Mouse (Mus musculus) large intestine, adult 2 months (tissue): ENCODE measurements around the gene Zfp820. TPM values are rescaled to one million over a fixed set of nuclear protein-coding genes. Genes with fewer than 3 reads are reported as not detected.
"Not testable (repeated sequence)": the region's sequence is repeated elsewhere in the genome, so short reads cannot be mapped to it uniquely, and the experiment has no call there.

Experiments
- DNase-seq: peaks from one replicate; pipeline ENCODE4 v3.0.0-alpha.2; 2012; ENCODE audit warnings: low read depth, low spot score
- WGBS: fragments of 180-500 bp; shearing (Covaris S2); methylation state at CpG from one replicate; pipeline ENCODE4 v1.1.7; 2018; 5-methylcytosine and 5-hydroxymethylcytosine counted together
- polyA plus RNA-seq: library from polyadenylated mRNA; depleted of rRNA; stranded (reverse); fragments of >200 nt; gene quantifications from 2 replicates; pipeline ENCODE4 v1.2.3, GENCODE M21; 2012; rRNA removed

Zfp820 gene
- polyA plus RNA-seq: 0.10 and 0.30 TPM in 2 replicates

DNA sequence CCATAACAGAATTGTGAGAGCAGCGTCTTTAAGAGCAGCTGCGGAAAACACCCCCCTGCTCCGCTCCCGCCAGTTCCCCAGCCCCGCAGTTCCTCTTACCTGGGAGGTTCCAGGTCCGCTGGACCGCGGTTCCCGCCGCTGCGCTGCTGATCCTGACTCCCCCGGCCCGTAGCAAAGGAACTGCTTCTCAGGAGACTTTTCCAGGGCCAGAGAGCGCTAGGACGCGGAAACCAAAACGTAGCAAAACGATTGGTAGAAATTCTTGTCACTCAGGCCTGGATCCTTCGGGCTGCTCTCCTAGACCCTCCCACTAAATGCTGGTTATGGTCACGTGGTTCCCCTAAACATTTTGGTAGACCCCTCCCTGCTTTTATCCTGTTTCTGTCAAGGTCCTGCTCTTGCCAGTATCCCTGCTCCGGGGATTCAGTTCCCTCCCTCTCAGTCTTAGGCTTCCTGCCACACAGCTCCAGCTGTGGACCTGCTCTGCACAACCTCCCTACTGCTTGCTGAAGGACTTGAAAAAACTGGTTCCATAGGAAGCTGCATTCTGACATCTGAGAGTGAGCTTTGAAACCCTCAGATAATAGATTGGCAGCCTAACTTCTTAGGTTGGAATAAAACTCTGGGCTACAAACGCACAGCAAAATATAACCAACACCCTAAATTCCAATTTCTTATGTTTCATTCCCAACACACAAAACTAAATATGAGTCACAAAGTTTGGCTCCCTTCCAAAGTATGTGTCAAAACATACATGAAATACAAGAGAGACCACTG, at the start of gene Zfp820:
Gene Zfp820, minus strand, starts transcription at position 228 of the 777 bp plus-strand sequence.
- peak; percentile 62 for DNase-seq
- 3% methylated on average over 22 of the region's 22 CpGs for WGBS

- DNase-seq: no peak
- 49% methylated on average over 1 of the region's 1 CpGs for WGBS
Measured at GRCm38 (mm10) chr17:21871256-21871655, 25.7 kb upstream of the Zfp820 start.

GRCm38 (mm10) chr17:21846322-21846582, 680 bp upstream of the Zfp820 start:
- not testable (repeated sequence) for DNase-seq
- 89% methylated on average over 8 of the region's 8 CpGs for WGBS

GRCm38 (mm10) chr17:21838510-21838909, 7.1 kb downstream of the Zfp820 start:
- no peak for DNase-seq
- WGBS: 58% methylated on average over 2 of the region's 2 CpGs

DNA sequence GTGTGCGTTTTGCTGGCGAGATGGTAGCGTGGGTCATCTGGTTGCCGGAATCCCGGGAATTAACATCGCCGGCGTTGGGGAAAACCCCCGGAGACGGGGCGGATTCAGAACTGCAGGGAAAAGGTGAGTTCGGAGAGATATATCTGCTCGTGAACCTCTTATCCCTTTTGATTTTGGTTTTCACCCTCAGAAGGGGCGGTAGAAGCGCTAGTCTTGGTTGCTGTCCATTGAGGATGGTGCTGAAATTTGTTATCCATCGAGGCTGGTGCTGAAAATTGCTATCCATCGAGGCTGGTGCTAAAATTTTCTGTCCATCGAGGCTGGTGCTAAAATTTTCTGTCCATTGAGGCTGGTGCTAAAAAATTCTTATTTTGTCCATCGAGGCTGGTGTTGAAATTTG, 44.2 kb downstream of the Zfp820 start:
- WGBS: 54% methylated on average over 19 of the region's 19 CpGs
- DNase-seq: not testable (repeated sequence)

- no peak for DNase-seq
- 88% methylated on average over 4 of the region's 4 CpGs for WGBS
Measured at GRCm38 (mm10) chr17:21792256-21792655, 53.3 kb downstream of the Zfp820 start.

DNA sequence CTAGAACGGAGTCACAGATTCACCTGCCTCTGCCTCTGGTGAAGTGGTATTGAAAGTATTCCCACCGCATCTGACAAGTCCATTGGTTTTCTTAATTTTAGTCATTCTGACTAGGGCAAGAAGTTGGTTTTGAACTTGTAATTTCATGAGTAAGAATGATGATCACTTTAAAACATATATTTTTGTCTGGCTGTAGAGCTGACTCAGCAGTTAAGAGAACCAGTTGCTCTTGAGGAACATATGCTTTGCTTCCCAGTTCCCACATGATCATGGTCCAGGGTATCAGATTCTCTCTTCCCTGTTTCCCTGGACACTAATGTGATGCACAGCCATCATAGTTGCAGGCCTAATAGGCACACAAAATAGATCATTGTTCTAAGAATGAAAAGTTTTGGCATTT, 75.2 kb downstream of the Zfp820 start:
- 90% methylated on average over 2 of the region's 2 CpGs for WGBS
- DNase-seq: no peak

Other genes with a start within 250 kb of the Zfp820 start
- gene Zfp983, start 195.1 kb downstream of the Zfp820 start, polyA plus RNA-seq: 0.48 and 0.80 TPM in 2 replicates
- not detected in 2 replicates for gene Gm10226, start 153.9 kb downstream of the Zfp820 start, polyA plus RNA-seq
- gene Zfp760, start 138.0 kb downstream of the Zfp820 start, polyA plus RNA-seq: 0.87 and 0.97 TPM in 2 replicates
- gene Zfp229, start 115.0 kb downstream of the Zfp820 start, polyA plus RNA-seq: 0.21 and 0.69 TPM in 2 replicates
- gene Zfp995, start 64.2 kb upstream of the Zfp820 start, polyA plus RNA-seq: 1.0 and 1.3 TPM in 2 replicates
- 0.88 and 2.1 TPM in 2 replicates for gene Zfp942, start 116.7 kb upstream of the Zfp820 start, polyA plus RNA-seq
- 1.7 and 4.5 TPM in 2 replicates for gene Zfp943, start 116.8 kb upstream of the Zfp820 start, polyA plus RNA-seq